Mouse (Mus musculus) liver, adult 2 months (tissue): ENCODE data around the gene Cerk.

Experiments used
- CTCF ChIP-seq: fragments of 200-500 bp; IDR thresholded peaks from 2 replicates; pipeline ENCODE4 v1.5.1; 2011; ENCODE audit warnings: low read depth, low read length, control low read depth
- POLR2A ChIP-seq: fragments of 200-500 bp; IDR thresholded peaks from 2 replicates; pipeline ENCODE4 v1.6.1; 2011; ENCODE audit warnings: low read length, control low read depth; ENCODE audit not compliant: insufficient read depth; ENCODE audit errors: extremely low read depth

GRCm38 (mm10) chr15:86134941-86135783, 50.8 kb downstream of the Cerk start:
- TF ChIP-seq CTCF (peak; percentile 91), POLR2A (no peak)
